Mouse (Mus musculus) left cerebral cortex, postnatal 4 days (tissue): ENCODE measurements around the gene Slc1a2. TPM values are rescaled to one million over a fixed set of nuclear protein-coding genes. Genes with fewer than 3 reads are reported as not detected.

Experiments
- DNase-seq: peaks from one replicate; pipeline ENCODE4 v3.0.0-alpha.2; 2022
- intact Hi-C: fragments of 180-260 bp; cut with DNase I; formaldehyde crosslinking; loops from one replicate; pipeline ENCODE4 v1.15.1; 2025
- total RNA-seq, 2 experiments: library from RNA; stranded (reverse); gene quantifications; 2 replicates each; pipeline ENCODE4 v1.2.3; 2021

Gene Slc1a2
- total RNA-seq, 2 experiments from 2014 or later, result 197 to 218 TPM

DNA sequence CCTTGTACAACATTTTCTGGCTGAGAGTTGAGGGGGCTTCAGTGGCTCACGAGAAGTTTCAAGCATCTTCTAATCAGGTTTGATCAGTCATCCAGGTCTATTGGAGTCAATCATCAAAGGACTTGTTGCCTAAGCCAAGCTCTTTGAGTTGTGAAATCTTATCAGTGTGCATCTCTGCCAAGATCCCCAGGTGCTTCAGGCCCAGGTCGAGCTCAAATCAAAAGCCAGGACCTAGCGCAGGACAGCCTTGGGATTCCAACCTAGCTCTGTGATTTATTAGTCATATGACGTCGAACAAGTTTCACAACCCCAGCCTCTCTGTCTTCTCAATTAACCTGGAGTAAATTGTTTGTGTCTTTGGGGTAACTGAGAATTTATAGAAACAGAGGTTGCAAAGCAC is 53.1 kb downstream of the Slc1a2 start:
- intact Hi-C loops, result no loop called here

DNA sequence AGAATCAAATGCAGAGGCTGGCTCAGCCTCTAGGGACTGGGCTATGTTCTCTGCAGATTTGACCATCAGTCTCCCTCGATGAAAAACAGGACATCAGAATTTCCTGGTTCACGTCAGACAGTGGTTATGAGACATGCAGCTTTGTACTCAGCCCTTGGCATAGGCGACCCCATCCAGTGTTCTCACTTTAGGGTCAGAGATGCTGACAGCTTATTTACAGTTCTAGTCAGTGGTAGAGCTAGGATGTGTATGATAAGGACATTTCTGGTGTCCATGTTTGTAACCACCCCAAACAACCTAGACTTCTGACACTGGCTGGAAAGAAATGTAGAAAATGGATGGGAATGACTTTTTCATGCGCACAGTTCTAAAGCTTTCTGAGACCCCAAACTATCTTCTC is 53.6 kb downstream of the Slc1a2 start:
- no peak for DNase-seq
- intact Hi-C loops, result no loop called here

More for the DNA sequence above, 53.1 kb downstream of the Slc1a2 start:
- DNase-seq, result no peak

DNA sequence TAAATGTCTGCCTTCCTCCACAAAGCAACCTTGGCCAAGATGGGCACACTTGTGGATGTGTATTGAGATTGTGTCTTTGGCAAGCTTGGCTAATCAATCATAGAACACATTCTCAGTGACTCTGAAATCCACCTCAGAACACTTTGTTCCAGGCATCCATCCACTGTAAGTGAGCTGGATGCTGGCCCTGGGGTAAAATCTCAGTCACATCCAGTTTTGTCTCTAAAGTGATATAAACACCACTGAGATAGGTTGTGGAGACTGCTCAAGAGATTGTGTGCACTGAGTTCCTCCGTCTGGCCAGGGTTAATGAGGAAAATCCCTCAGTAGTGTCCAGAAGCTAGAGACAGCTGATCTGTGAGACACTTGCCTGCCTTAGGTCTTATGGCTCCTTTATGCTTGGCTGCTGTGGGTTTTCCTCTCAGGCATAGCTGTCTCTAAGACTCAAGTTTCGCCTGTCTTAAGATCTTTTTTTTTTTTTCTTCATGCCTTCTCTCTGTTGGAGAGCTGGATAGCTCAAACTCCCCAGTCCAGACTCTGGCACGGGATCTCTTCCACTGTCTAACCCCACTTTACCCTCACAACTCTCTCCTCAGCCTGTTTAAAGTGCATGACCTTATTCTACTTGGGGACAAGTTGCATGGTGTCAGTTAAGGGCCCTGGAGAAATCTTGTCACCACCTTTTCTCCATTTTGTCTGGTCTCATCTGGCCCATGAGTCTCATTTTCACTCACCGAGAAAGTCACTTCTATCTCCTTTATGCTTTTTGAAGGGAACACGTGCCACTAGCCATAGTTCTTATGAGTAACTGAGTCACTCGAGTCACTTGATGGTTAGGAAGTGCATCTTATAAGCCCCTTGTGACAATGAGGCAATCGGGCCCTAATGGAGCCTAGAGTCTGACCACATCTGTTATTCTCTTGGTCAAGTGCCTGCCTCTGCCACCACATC is 54.5 kb downstream of the Slc1a2 start:
- intact Hi-C loops, result no loop called here
- DNase-seq, result no peak

DNA sequence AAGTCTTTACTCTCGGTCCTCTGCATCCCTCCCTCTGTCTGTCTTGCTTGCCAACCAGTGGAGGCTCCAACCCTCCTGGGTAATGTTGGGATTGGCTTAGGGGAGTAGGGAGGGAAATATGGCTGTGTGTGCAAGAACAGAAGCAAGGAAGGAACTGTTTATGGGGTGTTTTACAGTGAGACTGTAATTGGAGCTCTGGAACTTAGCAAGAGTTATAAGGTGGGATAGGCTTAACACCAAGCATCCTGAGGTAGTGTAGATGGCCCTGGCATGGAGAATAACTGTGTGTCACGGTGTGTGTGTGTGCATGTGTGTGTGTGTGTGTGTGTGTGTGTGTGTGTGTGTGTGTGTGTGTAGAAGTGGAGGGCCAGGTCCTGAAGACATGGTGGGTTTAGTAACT is 55.9 kb downstream of the Slc1a2 start:
- no peak for DNase-seq
- intact Hi-C loops, result no loop called here

DNA sequence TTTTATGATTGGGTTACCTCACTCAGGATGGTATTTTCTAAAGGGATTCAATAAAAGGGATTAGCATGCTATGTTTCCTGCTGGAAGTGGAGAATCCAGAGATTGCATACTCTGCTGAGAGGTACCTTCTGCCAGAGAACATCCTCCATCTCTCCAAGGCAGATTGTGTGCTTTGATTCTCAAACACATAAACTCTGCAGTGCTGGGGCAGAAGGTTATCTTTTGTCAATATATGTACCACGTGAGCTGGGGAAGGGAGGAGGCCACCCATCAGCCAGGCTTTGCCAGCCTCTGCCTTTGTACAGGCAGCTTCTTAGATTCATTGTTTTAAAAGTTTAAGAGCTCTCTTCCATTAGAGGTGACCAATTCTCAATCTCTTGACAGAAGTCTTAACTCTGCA is 57.3 kb downstream of the Slc1a2 start:
- intact Hi-C loops, result no loop called here

DNA sequence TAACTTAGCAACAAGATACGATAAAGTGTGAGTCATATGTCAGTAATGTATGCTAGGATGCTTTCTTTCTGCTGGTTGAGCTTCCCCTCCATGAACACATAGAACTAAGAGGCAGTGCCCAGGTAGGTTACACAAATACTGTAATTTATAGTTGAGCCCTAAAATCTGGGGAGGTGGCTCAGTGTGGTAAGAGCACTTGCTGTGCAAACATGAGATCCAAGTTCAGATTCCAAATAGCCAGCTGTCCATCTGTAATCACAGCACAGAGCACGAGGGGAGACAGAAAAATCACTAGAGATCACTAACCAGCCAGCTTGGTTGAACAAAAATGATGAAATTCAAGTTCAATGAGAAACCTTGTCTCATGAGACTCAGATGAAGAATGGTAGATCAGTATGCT is 63.4 kb downstream of the Slc1a2 start:
- intact Hi-C loops, result no loop called here
- no peak for DNase-seq

More for the DNA sequence above, 57.3 kb downstream of the Slc1a2 start:
- DNase-seq, result no peak

DNA sequence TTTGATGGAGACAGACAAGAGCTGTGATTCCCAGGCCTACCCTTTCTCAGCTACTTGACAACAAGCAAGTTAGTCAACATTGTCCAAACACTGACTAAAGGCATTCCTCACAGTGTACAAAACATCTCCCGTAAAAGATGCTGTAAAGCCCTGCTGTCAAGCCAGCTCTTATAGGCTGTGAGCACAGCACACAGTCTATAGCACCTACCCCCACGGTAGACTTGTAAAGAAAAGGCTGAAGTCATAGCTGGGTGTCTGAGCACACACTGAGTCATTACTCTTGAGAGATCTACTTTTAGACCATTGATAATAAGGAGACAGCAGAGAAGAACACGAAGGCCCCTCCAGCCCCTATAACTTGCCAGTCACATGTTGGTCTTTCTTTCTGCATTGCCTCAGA is 66.6 kb downstream of the Slc1a2 start:
- intact Hi-C loops, result no loop called here
- no peak for DNase-seq

DNA sequence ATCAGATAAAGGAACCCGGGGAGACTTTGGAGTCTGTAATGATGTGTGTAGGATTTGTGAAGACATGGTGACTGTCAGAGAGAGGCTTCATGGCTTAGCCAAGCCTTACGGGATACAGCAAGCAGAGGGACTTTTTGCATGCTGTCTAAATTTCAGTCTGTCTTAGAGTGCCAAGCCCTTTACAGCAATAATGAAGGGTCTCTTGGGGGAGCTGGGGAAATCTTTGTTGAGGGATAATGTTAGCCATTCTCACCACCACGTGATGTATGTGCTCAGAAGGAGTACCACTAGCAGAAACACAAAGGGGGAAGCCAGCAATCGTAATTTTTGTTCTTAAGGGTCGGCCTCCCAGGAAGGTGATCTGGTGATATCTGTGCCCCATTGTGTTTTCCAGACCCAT is 71.9 kb downstream of the Slc1a2 start:
- intact Hi-C loops, result no loop called here
- DNase-seq, result no peak

DNA sequence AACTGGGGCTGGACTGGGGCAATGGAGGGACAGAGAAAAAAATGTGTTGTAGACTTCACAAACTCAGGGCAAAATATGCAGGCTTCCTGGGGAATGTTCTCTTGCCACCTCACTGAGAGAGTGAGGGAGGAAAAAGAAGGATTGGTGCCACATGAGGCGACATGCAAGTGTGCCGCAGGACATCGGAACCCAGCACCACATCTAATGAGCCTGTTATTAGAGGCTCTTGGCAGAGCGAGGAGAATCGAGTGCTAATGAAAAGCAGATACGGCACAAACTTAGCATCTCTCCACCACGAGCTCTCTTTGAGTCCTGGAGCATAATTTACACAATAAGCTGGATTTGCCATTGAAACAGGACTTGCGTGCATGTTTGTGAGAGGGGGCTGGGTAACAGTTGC is 72.3 kb downstream of the Slc1a2 start:
- intact Hi-C loops, result no loop called here
- DNase-seq, result no peak

DNA sequence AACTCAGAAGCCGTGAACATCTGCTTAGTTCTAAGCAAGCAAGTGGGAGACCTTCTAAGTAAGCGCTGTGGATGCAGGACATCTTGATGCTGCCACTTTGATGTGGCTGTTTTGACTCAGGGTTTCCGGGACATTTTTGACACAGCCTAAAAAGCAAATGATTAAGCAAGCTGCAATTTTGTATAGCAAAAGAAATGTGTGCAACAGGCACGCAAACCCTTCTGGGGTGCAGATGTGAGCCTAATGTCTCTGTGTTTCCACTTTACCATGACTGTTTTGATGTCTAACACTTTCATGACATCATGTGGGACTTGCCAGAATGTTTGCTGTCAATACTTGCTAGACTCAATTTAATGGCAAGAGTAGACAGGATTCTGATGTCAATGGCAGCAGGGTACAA is 74.7 kb downstream of the Slc1a2 start:
- no peak for DNase-seq
- intact Hi-C loops, result no loop called here

DNA sequence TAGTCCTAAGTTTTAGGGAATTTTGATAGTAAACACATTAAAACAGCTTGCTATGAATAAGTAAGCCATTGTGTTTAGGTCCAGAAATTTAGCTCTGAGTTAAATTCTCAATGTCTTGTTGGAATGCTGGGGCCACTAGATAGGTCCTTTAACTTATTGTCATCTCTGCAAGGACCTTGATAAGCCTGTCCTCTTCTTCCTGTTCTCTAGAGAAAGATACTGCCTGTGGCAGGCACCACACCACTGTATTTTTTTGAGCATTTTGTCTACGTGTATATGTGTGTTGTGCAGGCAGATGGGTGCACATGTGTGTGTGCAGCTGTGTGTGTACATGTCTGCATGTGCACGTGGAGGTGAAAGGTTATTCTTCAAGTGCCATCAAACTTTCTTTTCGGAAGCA is 75.6 kb downstream of the Slc1a2 start:
- DNase-seq, result no peak
- intact Hi-C loops, result no loop called here

DNA sequence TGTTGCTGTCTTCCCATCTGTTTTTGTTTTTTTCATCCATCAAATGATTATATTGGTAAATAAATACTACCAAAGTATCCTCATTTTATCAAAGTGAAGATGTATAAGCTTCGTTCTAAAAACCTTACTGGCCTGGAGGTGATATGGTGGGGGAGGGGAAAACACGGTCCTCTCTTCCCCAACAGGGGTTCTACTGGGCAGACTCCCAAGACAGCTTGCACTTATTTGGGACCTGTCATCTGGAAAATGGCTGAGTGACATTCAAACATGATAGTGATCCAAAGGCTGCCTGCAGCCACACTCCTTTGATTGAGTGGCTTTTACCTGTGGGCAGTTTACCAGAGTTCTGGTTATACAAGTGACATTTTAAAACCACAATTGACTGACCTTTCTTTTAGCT is 76.6 kb downstream of the Slc1a2 start:
- intact Hi-C loops, result no loop called here
- no peak for DNase-seq

DNA sequence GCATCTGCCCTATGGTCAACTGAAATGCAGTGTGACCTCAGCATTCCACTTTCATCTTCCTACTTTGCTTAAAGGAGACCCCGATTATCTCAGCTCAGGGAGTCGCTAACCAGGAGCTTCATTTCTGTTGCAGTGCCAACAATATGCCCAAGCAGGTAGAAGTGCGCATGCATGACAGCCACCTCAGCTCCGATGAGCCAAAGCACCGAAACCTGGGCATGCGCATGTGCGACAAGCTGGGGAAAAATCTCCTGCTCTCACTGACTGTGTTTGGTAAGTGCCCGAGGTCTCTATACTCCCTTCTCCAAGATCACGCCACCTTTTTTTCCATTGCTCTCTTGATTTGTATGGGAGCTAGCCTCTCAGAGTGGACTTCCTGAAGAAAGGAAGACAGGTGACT is 77.4 kb downstream of the Slc1a2 start:
- intact Hi-C loops, result no loop called here
- no peak for DNase-seq

DNA sequence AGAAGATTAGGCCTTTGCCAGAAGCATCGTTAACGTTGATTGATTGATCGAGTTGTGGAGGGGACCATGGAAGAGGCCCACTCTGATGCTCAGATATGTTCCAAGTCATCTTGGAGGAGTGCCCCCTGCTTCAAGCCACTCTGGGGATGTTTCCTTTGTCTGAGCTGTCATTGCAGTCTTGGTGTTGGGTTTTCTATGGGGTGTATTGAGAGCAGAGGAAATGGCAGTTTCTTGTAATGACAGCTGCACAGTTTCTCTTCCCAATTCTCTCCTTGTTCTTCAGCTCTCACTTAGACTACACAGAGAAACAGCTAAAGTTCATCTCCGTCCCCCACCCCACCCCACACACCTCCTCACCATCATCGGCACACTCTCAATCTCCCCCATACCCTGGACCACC is 78.0 kb downstream of the Slc1a2 start:
- intact Hi-C loops, result no loop called here
- no peak for DNase-seq

DNA sequence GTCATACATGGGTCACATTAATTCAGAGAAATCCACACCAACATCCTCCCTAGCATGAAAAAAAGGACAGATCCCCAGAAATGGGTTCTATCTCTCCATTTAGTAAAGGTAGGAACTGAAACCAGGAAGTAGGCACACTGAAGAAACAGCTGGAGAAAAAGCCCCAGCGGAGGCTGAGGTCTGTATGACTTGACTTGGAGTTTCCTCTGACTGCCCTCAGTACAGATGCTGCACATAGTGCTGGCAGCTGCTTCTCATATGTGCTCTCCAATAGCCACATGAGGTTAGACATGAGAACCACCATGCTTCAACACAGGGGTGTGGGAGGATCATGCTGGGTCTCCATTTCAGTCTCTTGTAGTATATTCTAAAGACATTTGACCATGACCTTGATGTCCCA is 80.4 kb downstream of the Slc1a2 start:
- intact Hi-C loops, result no loop called here
- DNase-seq, result no peak

DNA sequence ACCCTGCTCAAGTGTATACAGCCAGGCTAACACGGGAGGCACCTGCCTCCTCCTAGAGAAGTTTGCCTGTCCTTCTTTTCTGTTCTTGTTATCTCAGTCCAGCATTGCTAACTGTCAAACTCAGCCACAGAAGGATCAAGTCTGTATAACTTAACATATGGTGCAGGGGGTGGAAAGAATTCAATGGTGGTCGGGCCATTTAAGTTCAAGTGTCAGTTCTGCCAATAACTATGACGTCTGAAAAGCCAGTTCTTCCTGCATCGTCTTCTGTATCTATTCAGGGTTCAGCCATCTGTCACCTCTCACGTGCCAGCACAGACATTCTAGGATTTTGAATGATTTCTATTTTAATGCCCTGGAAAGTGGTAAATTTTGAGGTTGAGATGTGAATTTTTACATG is 84.2 kb downstream of the Slc1a2 start:
- DNase-seq, result no peak
- intact Hi-C loops, result loop anchor here (5.0 kb wide), 1 partner anchor 275 kb away; no protein-coding TSS in a partner anchor

DNA sequence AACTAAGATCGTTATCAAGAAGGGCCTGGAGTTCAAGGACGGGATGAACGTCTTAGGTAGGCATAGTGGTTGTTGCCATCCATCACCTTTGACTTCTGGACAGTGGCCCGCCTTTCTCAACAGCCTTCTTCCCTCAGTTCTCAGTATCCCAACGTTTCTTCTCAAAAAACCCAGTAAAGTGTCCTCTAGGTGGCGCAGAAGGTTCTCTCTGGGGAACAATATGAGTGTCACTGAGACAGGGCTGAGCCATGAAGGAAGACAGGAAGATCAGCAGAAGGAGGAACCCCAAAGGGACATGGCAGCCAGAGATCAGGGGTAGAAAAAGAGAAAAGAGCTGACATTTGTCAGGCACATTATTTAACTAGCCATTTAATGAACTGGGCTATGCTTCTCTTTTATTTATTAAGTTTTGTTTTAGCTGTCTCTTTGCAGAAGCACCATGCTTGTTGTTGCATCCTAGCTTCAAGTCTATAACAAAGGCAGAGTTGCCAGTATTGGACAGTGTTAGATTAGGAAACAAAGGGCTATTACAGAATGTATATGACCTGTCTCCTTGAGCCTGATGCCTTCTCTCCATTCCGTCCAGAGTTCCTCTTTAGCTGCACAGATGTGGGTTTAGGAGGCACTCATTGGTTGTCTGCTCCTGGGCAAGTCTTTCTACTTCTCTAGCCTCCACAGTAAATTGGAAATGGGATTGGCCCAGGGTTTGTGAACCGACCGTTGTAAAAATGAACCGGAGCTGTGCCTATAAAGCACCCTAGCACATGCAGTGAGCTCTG is 85.6 kb downstream of the Slc1a2 start:
- intact Hi-C loops, result loop anchor here (5.0 kb wide), 1 partner anchor 273 kb away; no protein-coding TSS in a partner anchor
- peak; percentile 40 for DNase-seq

DNA sequence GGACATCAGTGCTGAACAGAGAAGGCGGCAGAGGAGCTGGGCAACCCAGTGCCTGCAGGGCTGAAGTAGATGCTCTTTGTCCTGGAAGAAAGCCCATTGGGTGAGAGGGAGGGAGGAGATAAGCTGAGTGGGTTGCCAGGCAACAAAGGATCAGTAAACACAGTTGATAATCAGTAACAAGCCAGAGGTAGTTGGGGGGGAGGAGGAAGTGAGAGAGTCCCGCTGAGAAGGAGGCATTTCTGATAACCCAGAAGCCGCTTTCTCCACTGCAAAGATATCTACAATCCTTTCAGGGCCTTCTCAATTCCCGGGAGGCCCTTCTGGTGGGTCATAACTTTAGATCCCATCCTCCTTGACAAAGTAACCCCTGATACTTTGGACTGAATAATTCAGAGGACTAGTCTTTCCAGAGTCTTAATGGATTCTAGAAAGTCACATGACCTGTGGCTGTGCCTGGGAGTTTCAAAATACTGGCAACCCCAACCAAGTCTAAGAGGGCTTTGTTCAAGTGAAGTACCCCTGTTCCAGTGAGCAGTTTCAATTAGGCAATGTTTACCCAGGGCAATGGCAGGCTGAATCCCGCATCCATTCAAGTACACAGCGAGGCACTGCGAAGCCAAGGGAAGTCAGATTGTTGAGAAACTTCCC is 86.9 kb downstream of the Slc1a2 start:
- DNase-seq, result peak; percentile 42
- intact Hi-C loops, result no loop called here

DNA sequence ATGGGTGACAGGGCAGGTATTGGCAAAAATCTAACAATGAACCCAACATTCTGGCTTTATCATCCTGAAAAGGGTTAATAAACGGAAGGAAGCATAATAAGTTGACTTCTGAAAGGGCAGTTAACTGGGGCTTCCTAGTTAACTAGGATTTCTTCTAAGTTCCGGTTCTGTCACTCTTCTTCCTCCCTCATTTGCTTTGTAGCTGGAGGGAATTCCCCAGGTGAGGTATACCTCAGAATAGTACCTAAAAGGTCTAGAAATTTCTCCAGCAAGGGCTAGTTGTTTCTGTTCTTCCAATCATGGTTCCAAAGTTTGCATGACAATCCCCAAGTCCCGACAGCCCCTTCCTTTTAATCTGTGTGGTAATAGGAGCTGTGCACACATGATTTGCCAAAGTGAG is 89.3 kb downstream of the Slc1a2 start:
- intact Hi-C loops, result no loop called here
- no peak for DNase-seq

DNA sequence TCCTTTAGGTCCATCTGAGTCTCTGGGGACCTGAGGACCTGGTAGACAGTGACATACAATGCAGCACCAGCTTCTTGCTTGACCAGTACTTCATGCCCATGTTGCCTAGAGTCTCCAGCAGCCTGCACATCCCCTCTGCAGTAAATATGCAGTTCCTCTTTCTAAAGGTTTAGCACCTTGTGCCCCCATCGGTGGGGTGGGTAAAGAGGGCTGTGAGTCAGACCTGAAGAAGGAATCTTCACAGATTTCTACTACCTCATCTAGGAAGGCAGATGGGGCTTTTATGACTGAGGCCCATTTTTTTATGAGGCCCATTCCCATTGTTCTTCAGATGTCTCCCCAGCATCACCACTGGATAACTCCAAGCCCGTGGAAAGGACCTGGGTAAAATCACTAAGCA is 91.5 kb downstream of the Slc1a2 start:
- intact Hi-C loops, result no loop called here
- no peak for DNase-seq

DNA sequence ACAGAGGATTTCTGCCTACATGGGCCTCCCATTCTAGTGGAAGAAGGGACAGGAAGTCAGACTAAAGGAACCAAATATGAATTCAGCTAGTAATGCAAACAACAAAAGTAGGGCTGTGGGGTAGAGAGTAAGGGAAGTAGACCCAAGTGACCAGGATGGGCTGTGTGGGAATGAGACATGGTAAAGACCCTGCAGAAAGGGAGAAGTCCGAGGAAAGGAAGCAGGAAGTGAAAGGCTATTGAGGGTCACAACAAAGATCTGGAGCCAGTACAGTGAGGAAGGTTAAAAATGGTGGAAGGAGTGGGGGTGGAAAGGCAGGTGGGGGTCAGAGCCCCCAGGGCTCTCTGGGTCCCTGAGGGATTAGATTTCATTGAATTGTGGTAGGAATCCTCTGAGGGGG is 93.4 kb downstream of the Slc1a2 start:
- intact Hi-C loops, result no loop called here
- DNase-seq, result no peak
